Mouse (Mus musculus) liver, embryonic 12.5 days (tissue): ENCODE data around the gene Gm17428. TPM values are rescaled to one million over a fixed set of nuclear protein-coding genes. Genes with fewer than 3 reads are reported as not detected.
"Not testable (repeated sequence)": the region's sequence is repeated elsewhere in the genome, so short reads cannot be mapped to it uniquely, and the experiment has no call there.

Experiments used
- ATAC-seq: fragments of 200-750 bp; cut with Nextera tagmentation; 2 replicates; pipeline ENCODE4 v1.8.0; 2017; ENCODE audit warnings: moderate number of reproducible peaks, mild to moderate bottlenecking, moderate library complexity
- H3K27ac ChIP-seq: fragments of 300-500 bp; sonication (generic); 2 replicates; pipeline ENCODE4 v1.5.1; 2016; ENCODE audit warnings: mild to moderate bottlenecking
- H3K27me3 ChIP-seq: fragments of 300-500 bp; sonication (generic); replicated peaks from 2 replicates; pipeline ENCODE4 v1.6.1; 2016; ENCODE audit warnings: mild to moderate bottlenecking, moderate library complexity
- H3K36me3 ChIP-seq: fragments of 300-500 bp; sonication (generic); 2 replicates; pipeline ENCODE4 v1.6.1; 2016; ENCODE audit warnings: mild to moderate bottlenecking, moderate library complexity
- H3K4me1 ChIP-seq: fragments of 300-500 bp; sonication (generic); 2 replicates; pipeline ENCODE4 v1.6.1; 2016
- H3K4me2 ChIP-seq: fragments of 300-500 bp; sonication (generic); 2 replicates; pipeline ENCODE4 v1.6.1; 2016; ENCODE audit warnings: mild to moderate bottlenecking, moderate library complexity
- H3K4me3 ChIP-seq: fragments of 300-500 bp; sonication (generic); 2 replicates; pipeline ENCODE4 v1.5.1; 2016; ENCODE audit warnings: mild to moderate bottlenecking, moderate library complexity
- H3K9ac ChIP-seq: fragments of 300-500 bp; sonication (generic); 2 replicates; pipeline ENCODE4 v1.6.1; 2016; ENCODE audit warnings: mild to moderate bottlenecking, moderate library complexity
- H3K9me3 ChIP-seq: fragments of 300-500 bp; sonication (generic); replicated peaks from 2 replicates; pipeline ENCODE4 v1.6.1; 2016; ENCODE audit warnings: mild to moderate bottlenecking, moderate library complexity
- WGBS: fragments of 180-500 bp; shearing (Covaris S2); methylation state at CpG from one replicate; pipeline ENCODE4 v1.1.7; 2016; ENCODE audit not compliant: insufficient replicate concordance; 5-methylcytosine and 5-hydroxymethylcytosine counted together
- polyA plus RNA-seq: library from polyadenylated mRNA; unstranded; fragments of >200 nt; fragmentation: Nextera tagmentation; extraction: Ambion mirVana; gene quantifications from 2 replicates; pipeline ENCODE4 v1.2.1, GENCODE M21; 2016

Gm17428 gene
- polyA plus RNA-seq, 1 experiment from 2014 or later: not detected

DNA sequence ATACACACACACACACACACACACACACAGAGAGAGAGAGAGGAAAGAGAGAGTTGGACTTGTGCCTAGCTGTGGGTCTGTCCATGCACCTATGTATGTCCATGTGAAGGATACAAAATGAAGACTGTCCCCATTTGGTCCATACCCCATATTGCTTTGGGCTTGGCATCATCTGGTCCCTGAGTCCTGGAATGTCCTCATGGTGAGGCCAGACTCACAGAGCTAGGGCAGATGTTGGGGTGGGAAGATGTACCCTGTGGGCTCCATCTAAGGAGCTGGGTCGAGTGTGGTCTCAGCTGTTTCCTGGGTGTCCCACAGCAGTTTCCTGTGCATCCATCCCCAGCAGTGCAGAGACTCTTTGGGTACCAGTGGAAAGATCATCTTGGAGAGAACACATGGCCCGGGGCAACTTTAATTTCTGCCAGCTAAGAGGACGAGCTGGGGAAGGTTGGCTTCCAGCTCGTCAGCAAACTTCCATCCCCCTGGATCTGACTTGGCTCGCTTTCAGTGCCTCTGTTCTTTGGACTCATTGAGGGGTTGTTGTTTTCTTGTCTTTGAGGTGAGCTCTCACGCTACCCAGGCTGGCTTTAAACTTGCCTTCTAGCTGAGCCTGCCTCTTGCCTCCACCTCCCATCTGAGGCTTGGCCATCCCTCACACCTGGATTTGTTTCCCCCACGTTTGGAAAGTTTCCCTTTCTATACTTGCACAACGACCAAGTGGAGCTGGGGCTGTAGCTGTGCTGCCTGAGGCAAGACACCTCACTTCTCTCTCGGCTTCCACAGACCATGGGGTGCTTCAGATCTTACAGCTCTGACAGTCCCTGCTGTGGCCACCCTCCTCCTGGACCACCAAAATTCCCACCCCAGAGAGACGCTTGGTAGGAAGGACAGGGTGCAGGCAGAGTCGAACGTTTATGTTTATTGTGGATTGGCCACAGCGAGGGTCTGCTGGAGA, 35.4 kb upstream of the Gm17428 start:
- Histone ChIP-seq H3K9me3 (no peaks in the 10 kb centered on the region), H3K9ac (no peak overlapping the region), H3K4me2 (no peak overlapping the region), H3K27me3 (peaks cover 25% of the 10 kb centered on the region; the same call in 1 of the 2 replicates), H3K36me3 (no peaks in the 10 kb centered on the region), H3K4me3 (no peak overlapping the region), H3K27ac (no peak overlapping the region), H3K4me1 (no peaks in the 10 kb centered on the region)
- WGBS: 41% methylated on average over 13 of the region's 13 CpGs
- no peak for ATAC-seq

DNA sequence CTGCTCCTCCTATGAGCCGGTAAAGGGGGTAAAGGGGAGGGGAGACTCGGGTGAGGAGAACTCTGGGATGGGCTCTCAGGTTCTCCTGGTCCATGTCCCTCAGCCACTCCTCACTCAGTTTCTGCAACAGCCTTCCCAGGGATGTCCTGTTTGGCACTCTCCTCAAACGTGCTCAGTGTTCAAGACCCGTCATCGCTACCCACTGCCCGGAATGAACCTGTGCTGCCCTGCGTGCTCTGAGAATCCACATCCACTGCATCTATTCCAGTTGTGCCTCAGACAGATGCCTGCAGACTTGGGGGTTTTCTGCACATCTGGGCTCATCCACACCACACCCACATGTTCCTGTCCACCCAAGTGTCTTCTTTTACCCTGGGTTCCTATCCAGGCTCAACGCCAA, 34.3 kb upstream of the Gm17428 start:
- 68% methylated on average over 8 of the region's 8 CpGs for WGBS
- H3K27ac ChIP-seq: no peak overlapping the region
- H3K27me3 ChIP-seq: peaks cover 20% of the 10 kb centered on the region; the same call in 1 of the 2 replicates
- ATAC-seq: no peak
- no peak overlapping the region for H3K4me3 ChIP-seq
- no peak overlapping the region for H3K4me2 ChIP-seq
- no peaks in the 10 kb centered on the region for H3K4me1 ChIP-seq
- no peak overlapping the region for H3K9ac ChIP-seq
- no peaks in the 10 kb centered on the region for H3K9me3 ChIP-seq
- no peaks in the 10 kb centered on the region for H3K36me3 ChIP-seq

DNA sequence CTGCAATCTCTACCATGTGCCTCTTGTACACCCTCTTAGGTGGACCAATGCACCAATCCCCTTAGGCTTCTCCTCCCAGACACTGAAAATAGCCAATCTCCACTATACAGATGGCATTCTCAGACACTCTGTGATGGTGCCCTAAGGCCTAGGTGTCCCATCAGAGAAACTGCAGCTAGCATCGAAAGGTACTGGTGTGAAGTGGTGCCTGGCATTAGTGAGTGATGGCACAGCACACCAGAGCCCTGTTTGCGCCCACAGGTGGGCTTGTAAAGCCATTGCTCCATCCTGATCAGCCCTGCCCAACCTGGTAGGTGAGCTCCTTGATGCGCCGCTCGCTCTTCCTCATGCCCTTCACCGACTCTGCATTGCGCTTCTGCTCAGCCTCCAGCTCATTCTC, 32.8 kb upstream of the Gm17428 start:
- Histone ChIP-seq H3K9me3 (no peaks in the 10 kb centered on the region), H3K4me3 (no peak overlapping the region), H3K36me3 (no peaks in the 10 kb centered on the region), H3K4me2 (no peak overlapping the region), H3K9ac (no peak overlapping the region), H3K27me3 (peaks cover 17% of the 10 kb centered on the region; the same call in 1 of the 2 replicates), H3K27ac (no peak overlapping the region), H3K4me1 (no peaks in the 10 kb centered on the region)
- ATAC-seq: no peak
- WGBS: 73% methylated on average over 7 of the region's 7 CpGs

DNA sequence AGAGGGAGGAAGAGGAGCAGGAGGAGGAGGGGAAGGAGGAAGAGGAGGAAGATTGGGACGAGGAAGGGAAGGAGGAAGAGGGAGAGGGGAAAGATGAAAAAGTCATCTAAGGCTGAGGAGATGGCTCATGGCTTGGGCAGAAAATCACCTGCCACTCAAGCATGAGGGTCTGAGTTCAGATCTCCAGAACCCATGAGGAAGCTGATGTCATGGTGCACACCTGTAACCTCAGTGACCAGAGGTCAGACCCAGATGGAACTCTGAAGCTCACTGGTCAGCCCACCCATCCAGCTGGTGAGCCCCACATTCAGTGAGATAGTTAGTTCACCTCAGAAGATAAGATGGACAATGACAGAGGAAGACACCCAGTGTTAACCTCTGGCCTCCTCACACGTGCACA, 31.8 kb upstream of the Gm17428 start:
- no peak for ATAC-seq
- Histone ChIP-seq H3K36me3 (no peaks in the 10 kb centered on the region), H3K4me1 (no peaks in the 10 kb centered on the region), H3K9me3 (no peaks in the 10 kb centered on the region), H3K4me2 (no peak overlapping the region), H3K9ac (no peak overlapping the region), H3K27ac (no peak overlapping the region), H3K4me3 (no peak overlapping the region), H3K27me3 (peaks cover 21% of the 10 kb centered on the region)
- WGBS: 33% methylated on average over 2 of the region's 2 CpGs

DNA sequence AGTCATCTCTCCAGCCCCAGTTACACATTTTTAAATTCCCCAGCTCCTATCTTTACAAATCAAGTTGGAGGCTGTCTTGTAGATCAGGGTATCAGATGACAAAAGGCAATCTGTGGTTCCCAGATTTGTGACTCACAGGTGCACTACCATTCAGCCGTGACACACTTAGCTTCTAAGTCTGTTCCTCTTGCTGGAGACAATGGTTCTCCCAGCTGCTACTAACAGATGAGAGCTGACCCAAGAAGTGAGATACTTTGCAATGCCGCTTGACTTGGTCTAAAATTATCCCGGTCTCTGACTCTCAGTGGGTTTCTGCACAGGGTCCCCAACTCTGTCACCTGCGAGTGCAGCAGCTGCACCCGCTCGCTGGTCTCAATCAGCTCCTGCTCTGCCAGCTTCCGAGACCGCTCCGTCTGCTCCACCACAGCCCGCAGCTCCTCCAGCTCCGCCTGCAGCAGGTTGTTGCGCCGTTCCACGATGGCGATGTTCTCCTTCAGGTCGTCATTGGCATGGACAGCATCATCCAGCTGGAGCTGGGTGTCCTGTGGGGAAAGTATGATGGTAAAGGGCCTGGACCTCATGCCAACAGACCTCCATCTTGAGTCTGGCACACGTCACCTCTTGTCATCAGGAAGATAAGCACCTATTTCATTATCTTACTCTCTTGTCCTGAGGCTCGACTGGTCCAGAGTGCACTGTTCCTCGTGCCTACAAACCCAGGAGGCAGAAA, 30.6 kb upstream of the Gm17428 start:
- no peaks in the 10 kb centered on the region for H3K9me3 ChIP-seq
- H3K4me3 ChIP-seq: no peak overlapping the region
- H3K27ac ChIP-seq: no peak overlapping the region
- WGBS: 67% methylated on average over 19 of the region's 19 CpGs
- no peak overlapping the region for H3K4me2 ChIP-seq
- H3K27me3 ChIP-seq: peaks cover 19% of the 10 kb centered on the region
- no peak for ATAC-seq
- H3K4me1 ChIP-seq: no peaks in the 10 kb centered on the region
- no peaks in the 10 kb centered on the region for H3K36me3 ChIP-seq
- H3K9ac ChIP-seq: no peak overlapping the region

DNA sequence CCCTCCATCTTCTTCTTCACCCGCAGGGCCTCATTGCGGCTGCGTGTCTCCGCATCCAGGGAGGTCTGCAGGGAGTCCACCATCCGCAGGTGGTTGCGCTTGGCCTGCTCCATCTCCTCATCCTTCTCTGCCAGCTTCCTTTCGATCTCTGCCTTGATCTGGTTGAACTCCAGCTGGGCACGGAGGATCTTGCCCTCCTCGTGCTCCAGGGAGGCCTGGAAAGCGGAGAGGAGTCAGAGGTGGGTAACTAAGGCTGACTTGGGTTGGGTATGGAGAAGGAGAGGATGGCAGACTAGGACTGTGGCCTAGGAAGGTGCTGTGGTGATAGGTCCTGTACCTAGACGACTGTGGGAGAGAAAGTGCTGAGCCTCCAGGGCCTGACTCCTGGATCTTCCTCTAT, 29.7 kb upstream of the Gm17428 start:
- not testable (repeated sequence) for ATAC-seq, H3K4me3 ChIP-seq, H3K9me3 ChIP-seq, H3K4me1 ChIP-seq, H3K9ac ChIP-seq, H3K4me2 ChIP-seq, H3K27ac ChIP-seq, H3K36me3 ChIP-seq
- WGBS: 72% methylated on average over 11 of the region's 11 CpGs
- H3K27me3 ChIP-seq: peaks cover 21% of the 10 kb centered on the region

DNA sequence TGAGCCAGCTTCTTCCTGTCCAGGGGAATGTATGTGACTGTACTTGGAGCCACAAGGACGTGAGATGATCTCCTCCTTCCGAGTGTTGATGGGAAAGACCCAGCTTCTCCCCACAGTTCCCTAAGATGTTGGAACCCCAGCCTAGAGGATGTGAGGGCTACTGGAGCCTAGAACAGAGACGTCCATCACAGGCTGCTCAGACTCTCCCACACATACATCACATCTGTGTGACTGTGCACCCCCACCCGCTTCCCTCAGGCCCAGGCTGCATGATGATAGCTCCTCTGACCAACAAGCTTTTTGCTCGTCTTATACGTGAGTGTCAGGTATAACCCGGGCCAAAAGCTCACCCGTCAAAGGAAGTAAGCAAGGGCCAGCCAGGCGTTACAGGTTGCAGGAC, 28.0 kb upstream of the Gm17428 start:
- no peaks in the 10 kb centered on the region for H3K36me3 ChIP-seq
- no peak overlapping the region for H3K9ac ChIP-seq
- H3K9me3 ChIP-seq: no peaks in the 10 kb centered on the region
- no peak overlapping the region for H3K4me3 ChIP-seq
- H3K27ac ChIP-seq: no peak overlapping the region
- 54% methylated on average over 9 of the region's 9 CpGs for WGBS
- H3K4me2 ChIP-seq: no peak overlapping the region
- ATAC-seq: no peak
- no peaks in the 10 kb centered on the region for H3K4me1 ChIP-seq
- peaks cover 31% of the 10 kb centered on the region for H3K27me3 ChIP-seq

DNA sequence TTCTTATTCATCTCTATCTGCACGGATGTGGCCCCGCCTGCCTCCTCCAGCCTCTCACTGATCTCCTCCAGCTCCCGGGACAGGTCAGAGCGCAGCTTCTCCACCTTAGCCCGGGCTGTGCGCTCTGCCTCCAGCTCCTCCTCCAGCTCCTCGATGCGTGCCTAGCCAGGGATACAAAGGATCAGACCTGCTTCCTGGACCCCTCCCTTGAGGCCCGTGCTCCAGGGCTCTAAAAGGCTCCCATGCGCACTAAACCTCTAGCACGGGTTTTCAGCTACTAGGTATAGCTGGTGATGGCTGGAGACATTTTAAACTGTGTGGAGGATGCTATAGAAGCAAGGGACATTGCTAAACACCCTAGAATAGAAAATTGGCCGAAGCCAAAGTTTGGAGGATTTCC, 26.2 kb upstream of the Gm17428 start:
- WGBS: 37% methylated on average over 12 of the region's 12 CpGs
- Histone ChIP-seq H3K27me3 (peaks cover 31% of the 10 kb centered on the region), H3K9me3 (no peaks in the 10 kb centered on the region), H3K4me1 (no peaks in the 10 kb centered on the region), H3K4me3 (no peak overlapping the region), H3K4me2 (no peak overlapping the region), H3K27ac (no peak overlapping the region), H3K9ac (no peak overlapping the region), H3K36me3 (no peaks in the 10 kb centered on the region)
- ATAC-seq: no peak

DNA sequence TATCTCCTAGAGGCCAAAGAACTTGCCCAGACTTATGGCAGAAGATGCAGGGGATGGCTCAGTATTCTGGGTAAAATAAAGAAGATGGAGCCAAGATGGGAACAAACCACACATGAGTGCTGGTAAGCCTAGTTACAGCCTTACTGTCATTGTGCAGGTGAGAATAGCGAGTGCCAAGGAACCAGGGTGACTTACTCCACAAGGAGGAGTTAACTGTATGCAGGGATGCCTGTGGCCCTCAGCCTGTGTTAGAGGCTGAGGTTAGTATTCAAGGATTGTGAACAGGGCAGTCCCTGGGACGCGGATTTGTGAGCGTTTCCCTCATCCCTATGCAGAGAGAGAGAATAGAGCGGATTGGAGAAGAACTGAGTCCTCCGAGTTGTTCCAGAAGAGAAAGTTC, 25.1 kb upstream of the Gm17428 start:
- Histone ChIP-seq H3K9me3 (no peaks in the 10 kb centered on the region), H3K36me3 (no peaks in the 10 kb centered on the region), H3K4me1 (no peaks in the 10 kb centered on the region), H3K27me3 (peaks cover 31% of the 10 kb centered on the region), H3K27ac (no peak overlapping the region), H3K4me2 (no peak overlapping the region), H3K9ac (no peak overlapping the region), H3K4me3 (no peak overlapping the region)
- 81% methylated on average over 6 of the region's 6 CpGs for WGBS
- ATAC-seq: no peak

DNA sequence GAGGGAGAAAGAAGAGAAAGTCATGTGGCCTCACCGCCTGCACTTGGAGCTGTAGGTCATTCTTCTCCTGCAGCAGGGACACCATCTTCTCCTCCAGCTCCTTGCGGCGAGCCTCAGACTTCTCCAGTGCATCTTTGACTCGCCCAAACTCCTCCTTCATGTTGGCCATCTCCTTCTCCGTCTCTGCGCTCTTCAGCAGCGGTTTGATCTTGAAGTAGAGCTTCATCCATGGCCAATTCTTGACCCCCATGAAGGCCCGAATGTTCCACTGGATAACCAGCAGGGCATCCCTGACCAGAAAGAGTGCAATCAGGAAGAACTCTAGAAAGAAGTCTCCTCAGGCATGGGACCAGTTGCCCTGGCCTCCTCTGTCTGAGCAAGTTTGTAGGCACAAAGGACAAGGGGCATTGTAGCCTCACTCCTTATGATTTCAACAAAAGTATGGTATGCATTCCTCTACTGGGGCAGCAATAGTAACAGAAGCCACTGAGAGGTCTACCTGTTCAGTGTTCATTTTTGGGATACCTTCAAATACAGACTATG, 23.0 kb upstream of the Gm17428 start:
- no peak overlapping the region for H3K4me2 ChIP-seq
- H3K9me3 ChIP-seq: no peaks in the 10 kb centered on the region
- WGBS: 70% methylated on average over 8 of the region's 8 CpGs
- no peak for ATAC-seq
- peaks cover 27% of the 10 kb centered on the region for H3K27me3 ChIP-seq
- H3K27ac ChIP-seq: no peak overlapping the region
- no peak overlapping the region for H3K9ac ChIP-seq
- H3K4me3 ChIP-seq: no peak overlapping the region
- no peaks in the 10 kb centered on the region for H3K4me1 ChIP-seq
- no peaks in the 10 kb centered on the region for H3K36me3 ChIP-seq

DNA sequence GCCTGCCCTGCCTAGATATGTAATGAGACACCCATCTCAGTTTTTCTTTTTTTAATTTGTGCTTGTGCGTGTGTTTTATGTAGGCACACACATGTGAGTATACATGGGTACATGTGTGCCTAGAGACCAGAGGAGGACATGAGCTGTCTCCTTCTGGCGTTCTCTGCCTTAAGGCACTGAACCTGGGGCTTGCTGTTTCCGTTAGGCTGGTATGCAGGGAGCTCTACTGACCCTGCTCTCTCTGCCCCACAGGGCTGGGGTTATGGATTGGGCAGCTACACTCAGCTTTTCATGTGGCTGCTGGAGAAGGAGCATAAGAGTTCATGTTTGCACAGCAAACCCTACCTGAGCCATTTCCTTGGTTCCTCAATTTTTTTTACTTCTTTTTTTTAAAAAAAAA, 22.3 kb upstream of the Gm17428 start:
- Histone ChIP-seq H3K36me3 (no peaks in the 10 kb centered on the region), H3K9ac (no peak overlapping the region), H3K4me1 (no peaks in the 10 kb centered on the region), H3K27me3 (peaks cover 27% of the 10 kb centered on the region), H3K9me3 (no peaks in the 10 kb centered on the region), H3K27ac (no peak overlapping the region), H3K4me2 (no peak overlapping the region), H3K4me3 (no peak overlapping the region)
- 56% methylated on average over 3 of the region's 3 CpGs for WGBS
- ATAC-seq: no peak

DNA sequence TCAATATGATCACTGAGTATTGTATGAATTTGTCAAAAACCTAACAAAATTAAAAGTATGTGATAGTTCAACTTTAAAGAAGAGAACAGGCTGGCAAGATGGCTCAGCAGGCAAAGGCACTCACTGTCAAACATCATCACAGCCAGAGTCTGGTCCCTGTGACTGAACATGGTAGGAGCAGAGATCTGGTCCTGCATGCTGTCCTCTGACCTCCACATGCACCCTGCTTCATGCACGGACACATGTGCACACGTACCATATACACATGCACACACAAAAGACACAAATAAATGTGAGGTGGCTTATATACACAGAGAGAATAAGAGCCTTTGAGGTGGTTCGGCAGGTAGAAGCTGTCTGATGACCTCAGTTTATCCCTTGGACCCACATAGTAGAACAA, 21.3 kb upstream of the Gm17428 start:
- ATAC-seq: no peak
- 56% methylated on average over 3 of the region's 3 CpGs for WGBS
- Histone ChIP-seq H3K9me3 (no peaks in the 10 kb centered on the region), H3K27me3 (peaks cover 17% of the 10 kb centered on the region), H3K4me2 (no peak overlapping the region), H3K36me3 (no peaks in the 10 kb centered on the region), H3K4me1 (no peaks in the 10 kb centered on the region), H3K4me3 (no peak overlapping the region), H3K27ac (no peak overlapping the region), H3K9ac (no peak overlapping the region)
